Mouse (Mus musculus) heart, embryonic 10.5 days (tissue): ENCODE measurements around the gene Parvb. TPM values are rescaled to one million over a fixed set of nuclear protein-coding genes. Genes with fewer than 3 reads are reported as not detected.
"Not testable (repeated sequence)": the region's sequence is repeated elsewhere in the genome, so short reads cannot be mapped to it uniquely, and the experiment has no call there.

ENCODE experiments used
- DNase-seq: peaks from one replicate; pipeline ENCODE4 v3.0.0-alpha.2; 2017; ENCODE audit warnings: low spot score
- H3K27ac ChIP-seq: fragments of 300-500 bp; sonication (generic); 2 replicates; pipeline ENCODE4 v1.5.1; 2016; ENCODE audit warnings: mild to moderate bottlenecking
- H3K27me3 ChIP-seq: fragments of 300-500 bp; sonication (generic); 2 replicates; pipeline ENCODE4 v1.6.1; 2016; ENCODE audit warnings: mild to moderate bottlenecking; ENCODE audit not compliant: poor library complexity, insufficient read depth, severe bottlenecking
- H3K36me3 ChIP-seq: fragments of 300-500 bp; sonication (generic); 2 replicates; pipeline ENCODE4 v1.6.1; 2016; ENCODE audit warnings: mild to moderate bottlenecking, moderate library complexity
- H3K4me1 ChIP-seq: fragments of 300-500 bp; sonication (generic); 2 replicates; pipeline ENCODE4 v1.6.1; 2016; ENCODE audit warnings: mild to moderate bottlenecking
- H3K4me3 ChIP-seq: fragments of 300-500 bp; sonication (generic); 2 replicates; pipeline ENCODE4 v1.5.1; 2016; ENCODE audit warnings: mild to moderate bottlenecking, moderate library complexity
- H3K9me3 ChIP-seq: fragments of 300-500 bp; sonication (generic); 2 replicates; pipeline ENCODE4 v1.6.1; 2016; ENCODE audit warnings: mild to moderate bottlenecking, moderate library complexity
- WGBS: fragments of 180-500 bp; shearing (Covaris S2); methylation state at CpG from one replicate; pipeline ENCODE4 v1.1.7; 2016; 5-methylcytosine and 5-hydroxymethylcytosine counted together
- polyA plus RNA-seq: library from polyadenylated mRNA; unstranded; fragments of >200 nt; fragmentation: Nextera tagmentation; extraction: Ambion mirVana; gene quantifications from 2 replicates; pipeline ENCODE4 v1.2.1, GENCODE M21; 2016

Parvb gene
- polyA plus RNA-seq, 1 experiment from 2014 or later: 17.6 TPM

DNA sequence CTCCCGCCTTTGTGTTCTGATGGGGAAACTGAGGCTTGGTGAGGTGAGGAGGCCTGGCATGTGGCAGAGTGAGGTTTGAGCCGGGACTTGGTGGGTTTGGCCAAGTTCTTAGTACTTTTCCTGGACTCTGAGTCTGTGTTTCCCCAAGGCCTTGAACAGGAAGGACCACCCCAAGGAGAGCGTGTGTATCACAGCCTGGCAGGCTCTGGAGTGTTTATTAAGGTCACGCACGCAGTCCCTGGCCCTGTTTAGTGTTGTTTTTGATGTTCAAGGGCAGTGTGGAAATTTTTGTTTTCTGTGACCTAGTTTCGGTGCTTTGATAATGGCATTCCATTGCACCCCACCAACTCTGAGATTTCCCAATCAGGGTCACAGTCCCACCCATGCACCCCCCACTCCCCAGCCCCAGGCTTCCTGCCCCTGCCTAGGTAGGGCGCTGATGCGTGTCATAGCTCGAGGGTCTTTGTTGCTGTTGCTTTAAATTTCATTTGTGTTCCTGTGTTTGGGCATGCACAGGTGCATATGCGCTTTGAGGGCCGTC, 35.9 kb downstream of the Parvb start:
- peaks cover 63% of the 10 kb centered on the region for H3K4me1 ChIP-seq
- peak overlapping the region; percentile 82 for H3K27ac ChIP-seq
- DNase-seq: no peak
- no peak overlapping the region for H3K4me3 ChIP-seq
- WGBS: 89% methylated on average over 11 of the region's 11 CpGs
- no peaks in the 10 kb centered on the region for H3K27me3 ChIP-seq
- H3K9me3 ChIP-seq: no peaks in the 10 kb centered on the region
- peaks cover 22% of the 10 kb centered on the region for H3K36me3 ChIP-seq

DNA sequence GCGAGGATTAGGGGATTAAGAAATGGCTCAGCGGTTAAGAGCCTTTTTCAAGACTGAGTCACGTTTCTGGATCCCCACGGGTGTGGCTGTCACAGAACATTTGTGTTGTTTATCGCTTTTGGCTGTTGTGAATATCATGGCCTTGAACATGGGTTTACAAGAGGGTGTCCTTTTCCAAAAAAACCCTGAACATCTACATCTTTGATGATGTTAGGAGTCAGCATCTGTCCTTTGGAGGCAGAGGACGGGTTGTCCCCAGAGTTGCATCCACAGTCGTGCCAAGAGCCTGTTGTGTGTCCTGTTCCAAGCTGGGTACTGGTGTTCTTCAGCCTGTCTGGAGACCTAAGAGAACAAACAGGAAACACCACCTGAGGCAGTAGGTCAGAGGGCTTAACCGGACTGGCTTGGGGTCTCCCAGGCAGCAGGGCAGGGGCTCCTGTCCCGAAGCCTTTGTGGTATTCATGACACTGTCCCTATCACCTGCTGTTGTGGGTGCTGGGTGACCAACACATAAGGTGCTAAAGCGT, 37.3 kb downstream of the Parvb start:
- H3K27ac ChIP-seq: peak overlapping the region; percentile 65
- no peak overlapping the region for H3K4me3 ChIP-seq
- H3K36me3 ChIP-seq: peaks cover 35% of the 10 kb centered on the region
- H3K9me3 ChIP-seq: no peaks in the 10 kb centered on the region
- DNase-seq: no peak
- H3K4me1 ChIP-seq: peaks cover 51% of the 10 kb centered on the region
- no peaks in the 10 kb centered on the region for H3K27me3 ChIP-seq
- WGBS: 85% methylated on average over 10 of the region's 10 CpGs

GRCm38 (mm10) chr15:84270032-84270431, 38.2 kb downstream of the Parvb start:
- 84% methylated on average over 5 of the region's 5 CpGs for WGBS
- H3K4me3 ChIP-seq: no peak overlapping the region
- H3K27ac ChIP-seq: peak overlapping the region; percentile 65
- no peaks in the 10 kb centered on the region for H3K9me3 ChIP-seq
- H3K36me3 ChIP-seq: peaks cover 39% of the 10 kb centered on the region
- peaks cover 48% of the 10 kb centered on the region for H3K4me1 ChIP-seq
- DNase-seq: no peak
- H3K27me3 ChIP-seq: no peaks in the 10 kb centered on the region

- Histone ChIP-seq H3K4me3 (no peak overlapping the region), H3K27me3 (no peaks in the 10 kb centered on the region), H3K36me3 (peaks cover 39% of the 10 kb centered on the region), H3K4me1 (peaks cover 44% of the 10 kb centered on the region), H3K27ac (peak overlapping the region; percentile 42), H3K9me3 (no peaks in the 10 kb centered on the region)
- DNase-seq: no peak
- 67% methylated on average over 6 of the region's 6 CpGs for WGBS
These were observed 38.6 kb downstream of the Parvb start for GRCm38 (mm10) chr15:84270463-84270862.

DNA sequence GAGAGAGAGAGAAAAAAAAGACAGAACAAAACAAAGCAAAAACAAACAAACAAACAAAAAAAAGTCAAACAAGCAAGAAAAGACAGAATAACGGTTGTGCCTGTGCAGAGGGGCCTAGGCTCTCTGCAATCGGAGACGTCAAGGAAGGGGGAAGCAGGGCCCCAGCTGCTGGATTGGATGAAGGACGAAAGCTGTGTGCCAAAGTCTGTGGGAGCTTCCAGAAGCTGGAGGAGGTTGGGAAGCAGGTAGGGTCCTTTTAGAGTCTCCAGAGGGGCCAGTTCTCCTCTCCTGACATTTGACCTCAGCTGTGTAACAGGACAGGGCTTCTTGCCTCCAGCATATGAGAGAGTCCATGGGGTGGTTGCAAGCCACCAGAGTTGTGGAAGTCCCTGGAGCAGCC, 44.2 kb downstream of the Parvb start:
- Histone ChIP-seq H3K9me3 (no peaks in the 10 kb centered on the region), H3K4me1 (no peaks in the 10 kb centered on the region), H3K4me3 (no peak overlapping the region), H3K36me3 (peaks cover 77% of the 10 kb centered on the region), H3K27me3 (no peaks in the 10 kb centered on the region), H3K27ac (no peak overlapping the region)
- WGBS: 87% methylated on average over 4 of the region's 4 CpGs
- no peak for DNase-seq

DNA sequence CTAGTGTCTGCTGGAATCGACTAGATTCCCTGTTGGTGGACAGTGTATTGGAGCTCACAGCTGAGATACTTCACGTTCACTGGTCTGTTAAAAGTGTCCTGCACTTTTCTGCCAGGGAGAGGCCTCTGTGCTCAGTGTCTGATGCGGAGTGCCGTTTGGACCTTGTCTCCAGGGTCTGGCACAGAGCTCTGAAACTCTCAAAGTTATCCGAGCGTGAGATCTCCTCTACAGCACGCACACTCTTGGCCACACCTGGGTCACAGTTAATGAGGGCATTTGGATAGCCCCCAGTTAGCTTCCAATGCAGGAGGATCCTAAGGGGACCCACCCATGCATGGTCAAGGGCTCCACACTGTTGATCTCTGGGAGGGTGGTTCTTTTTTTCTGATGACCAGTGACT, 46.2 kb downstream of the Parvb start:
- 89% methylated on average over 7 of the region's 7 CpGs for WGBS
- Histone ChIP-seq H3K4me1 (no peaks in the 10 kb centered on the region), H3K27me3 (no peaks in the 10 kb centered on the region), H3K27ac (no peak overlapping the region), H3K36me3 (peaks cover 70% of the 10 kb centered on the region), H3K9me3 (no peaks in the 10 kb centered on the region), H3K4me3 (no peak overlapping the region)
- DNase-seq: no peak

DNA sequence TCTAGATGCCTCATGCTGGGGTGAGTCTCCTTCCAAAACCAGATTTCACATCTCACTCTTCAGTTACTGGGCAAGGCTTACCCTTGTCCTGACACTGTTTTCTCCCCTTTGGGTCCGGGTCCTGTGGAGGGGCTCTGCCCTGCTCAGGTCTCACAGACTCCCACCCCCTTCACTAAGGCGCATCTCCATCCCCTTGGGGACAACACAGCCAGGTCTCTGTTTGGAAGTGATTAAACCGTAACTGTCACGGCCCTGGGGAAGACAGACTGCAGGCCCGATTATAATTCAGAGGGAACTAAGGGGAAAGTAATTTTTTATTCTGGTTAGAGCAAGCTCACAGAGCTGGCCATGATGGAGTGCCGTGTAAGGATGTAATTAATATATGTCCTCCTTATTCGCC, 46.8 kb downstream of the Parvb start:
- no peaks in the 10 kb centered on the region for H3K27me3 ChIP-seq
- H3K36me3 ChIP-seq: peaks cover 71% of the 10 kb centered on the region
- H3K27ac ChIP-seq: no peak overlapping the region
- no peak overlapping the region for H3K4me3 ChIP-seq
- H3K9me3 ChIP-seq: no peaks in the 10 kb centered on the region
- WGBS: 82% methylated on average over 7 of the region's 7 CpGs
- no peak for DNase-seq
- no peaks in the 10 kb centered on the region for H3K4me1 ChIP-seq

DNA sequence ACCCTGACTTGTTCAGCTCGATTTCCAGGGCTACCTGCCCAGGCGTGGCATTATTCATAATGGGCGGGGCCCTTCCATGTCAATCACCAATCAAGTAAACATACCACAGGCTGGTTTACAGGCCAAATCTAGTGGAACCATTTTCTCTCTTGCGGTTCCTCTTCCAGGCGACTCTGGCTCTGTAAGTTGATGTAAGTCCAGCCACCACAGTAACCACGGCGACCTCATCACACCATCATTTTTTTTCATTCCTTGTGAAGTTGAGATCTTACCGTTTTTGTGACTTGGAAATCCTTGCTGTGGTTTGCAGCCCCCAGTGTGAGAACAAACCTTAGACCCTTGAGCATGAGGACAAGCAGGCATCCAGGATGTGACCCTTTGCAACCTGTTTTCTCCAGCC, 48.5 kb downstream of the Parvb start:
- Histone ChIP-seq H3K9me3 (no peaks in the 10 kb centered on the region), H3K27me3 (peaks cover 8% of the 10 kb centered on the region; the same call in 1 of the 2 replicates), H3K4me1 (no peaks in the 10 kb centered on the region), H3K36me3 (peaks cover 69% of the 10 kb centered on the region), H3K27ac (no peak overlapping the region), H3K4me3 (no peak overlapping the region)
- WGBS: 86% methylated on average over 8 of the region's 8 CpGs
- no peak for DNase-seq

DNA sequence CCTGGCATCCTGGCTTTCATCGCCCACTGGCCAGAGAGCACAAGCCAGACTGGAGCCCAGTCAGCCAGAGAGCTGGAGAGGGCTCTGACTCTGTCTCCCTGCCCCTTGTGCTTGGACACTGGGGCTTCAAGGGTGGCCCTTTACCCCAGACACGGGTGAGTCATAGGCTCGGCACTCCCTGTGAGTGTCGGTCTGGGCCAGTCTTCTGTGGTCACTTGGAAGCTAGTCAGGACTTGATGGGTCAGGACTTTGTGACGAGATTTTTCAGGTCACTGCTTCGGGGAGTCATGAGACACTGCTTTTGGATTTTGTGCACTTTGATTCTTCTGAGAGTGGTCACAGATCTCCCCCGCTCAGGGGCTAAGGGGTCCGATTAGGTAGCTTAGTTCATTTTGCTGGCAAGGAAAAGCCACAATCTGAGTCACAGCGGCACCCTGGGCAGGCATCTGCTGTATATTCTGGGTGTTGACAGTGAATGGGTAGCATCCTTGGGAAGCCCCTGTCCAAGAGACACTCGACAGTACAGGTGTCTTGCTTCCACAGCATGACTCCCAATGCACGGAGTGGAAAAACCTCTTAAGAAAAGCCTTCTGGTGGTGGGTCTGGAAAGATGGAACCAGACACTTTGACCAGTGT, 49.0 kb downstream of the Parvb start:
- Histone ChIP-seq H3K9me3 (no peaks in the 10 kb centered on the region), H3K27ac (no peak overlapping the region), H3K36me3 (peaks cover 65% of the 10 kb centered on the region), H3K4me1 (no peaks in the 10 kb centered on the region), H3K27me3 (peaks cover 8% of the 10 kb centered on the region; the same call in 1 of the 2 replicates), H3K4me3 (no peak overlapping the region)
- WGBS: 78% methylated on average over 11 of the region's 11 CpGs
- DNase-seq: no peak

- 76% methylated on average over 20 of the region's 20 CpGs for WGBS
- no peak for DNase-seq
- peaks cover 14% of the 10 kb centered on the region for H3K4me1 ChIP-seq
- no peak overlapping the region for H3K4me3 ChIP-seq
- H3K27me3 ChIP-seq: peaks cover 8% of the 10 kb centered on the region; the same call in 1 of the 2 replicates
- no peak overlapping the region for H3K27ac ChIP-seq
- no peaks in the 10 kb centered on the region for H3K9me3 ChIP-seq
- peaks cover 56% of the 10 kb centered on the region for H3K36me3 ChIP-seq
These were observed 50.6 kb downstream of the Parvb start for GRCm38 (mm10) chr15:84282206-84283085.

DNA sequence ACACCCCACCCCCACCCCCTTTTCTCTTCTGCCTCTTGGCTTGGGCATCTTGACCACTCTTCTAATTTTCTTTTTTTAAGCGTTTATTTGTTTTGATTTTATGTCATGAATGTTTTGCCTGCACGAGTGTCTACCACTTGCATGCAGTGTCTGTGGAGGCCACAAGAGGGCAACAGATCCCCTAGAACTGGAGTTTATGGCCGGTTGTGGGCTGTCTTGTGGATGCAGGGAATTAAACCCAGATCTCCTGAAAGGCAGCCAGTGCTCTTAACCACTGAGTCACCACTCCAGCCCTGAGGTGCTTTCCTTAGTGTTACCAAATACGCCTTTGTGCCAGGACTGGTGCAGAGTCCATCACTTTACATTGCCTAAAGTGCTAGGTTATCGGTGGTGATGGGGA, 52.2 kb downstream of the Parvb start:
- peaks cover 50% of the 10 kb centered on the region for H3K36me3 ChIP-seq
- no peak for DNase-seq
- no peaks in the 10 kb centered on the region for H3K9me3 ChIP-seq
- no peak overlapping the region for H3K4me3 ChIP-seq
- WGBS: 68% methylated on average over 5 of the region's 5 CpGs
- peaks cover 14% of the 10 kb centered on the region for H3K4me1 ChIP-seq
- no peak overlapping the region for H3K27ac ChIP-seq
- H3K27me3 ChIP-seq: peaks cover 8% of the 10 kb centered on the region; the same call in 1 of the 2 replicates

DNA sequence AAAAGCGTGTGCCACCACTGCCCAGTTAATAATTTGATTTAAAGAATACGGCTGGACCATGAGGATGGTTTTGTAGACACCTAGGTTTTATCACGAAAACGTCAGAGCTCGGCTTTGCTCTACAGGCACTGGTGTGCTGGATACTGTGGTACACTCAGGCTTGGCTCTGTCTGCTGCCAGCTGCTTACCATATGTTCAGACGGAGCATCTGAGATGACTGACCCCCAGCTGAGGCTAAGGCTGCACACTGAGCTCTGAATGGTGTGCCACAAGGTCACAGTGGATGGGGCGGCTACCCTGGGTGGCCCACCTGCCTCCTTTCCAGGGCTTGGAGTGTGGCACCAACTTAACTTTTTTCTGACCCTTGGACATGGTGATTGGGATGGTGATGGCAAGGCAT, 53.6 kb downstream of the Parvb start:
- Histone ChIP-seq H3K9me3 (no peaks in the 10 kb centered on the region), H3K4me1 (peaks cover 14% of the 10 kb centered on the region), H3K4me3 (no peak overlapping the region), H3K36me3 (peaks cover 45% of the 10 kb centered on the region), H3K27ac (no peak overlapping the region), H3K27me3 (peaks cover 8% of the 10 kb centered on the region; the same call in 1 of the 2 replicates)
- 87% methylated on average over 7 of the region's 7 CpGs for WGBS
- no peak for DNase-seq

DNA sequence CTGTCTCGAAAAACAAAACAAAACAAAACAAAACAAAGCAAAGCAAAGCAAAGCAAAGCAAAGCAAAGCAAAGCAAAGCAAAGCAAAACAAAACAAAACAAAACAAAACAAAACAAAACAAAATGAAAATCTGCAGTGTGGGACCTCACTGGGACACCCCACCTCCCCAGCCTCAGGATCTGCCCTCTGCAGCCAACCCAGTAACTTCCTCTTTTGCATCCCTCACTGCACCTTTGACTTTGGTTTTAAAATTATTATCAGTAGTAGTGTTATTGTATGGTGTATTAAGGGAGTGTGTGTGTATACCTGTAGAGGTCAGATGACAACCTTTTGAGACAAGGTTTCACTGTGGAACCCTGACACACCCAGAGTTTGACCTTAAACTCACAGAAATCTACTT, 57.1 kb downstream of the Parvb start:
- H3K27ac ChIP-seq, DNase-seq, H3K27me3 ChIP-seq, H3K9me3 ChIP-seq, H3K4me3 ChIP-seq: not testable (repeated sequence)
- H3K36me3 ChIP-seq: peaks cover 49% of the 10 kb centered on the region
- WGBS: 96% methylated on average over 1 of the region's 1 CpGs
- H3K4me1 ChIP-seq: peaks cover 18% of the 10 kb centered on the region
